Mouse (Mus musculus): ENCODE measurements around the gene Smim13. TPM values are rescaled to one million over a fixed set of nuclear protein-coding genes. Genes with fewer than 3 reads are reported as not detected.

Smim13 gene
- polyA plus RNA-seq, 1 experiment from 2014 or later: 22.7 TPM

- ATAC-seq (ENCODE audit: low FRiP score, low TSS enrichment): no peak
- Histone ChIP-seq H3K27me3 (ENCODE audit: control insufficient read depth, insufficient read depth, low read length) (no peaks in the 10 kb centered on the region), H3K27ac (replicated peaks; ENCODE audit: low read depth, low read length) (no peak overlapping the region), H3K9me3 (ENCODE audit: control insufficient read depth, low read length) (no peaks in the 10 kb centered on the region), H3K36me3 (ENCODE audit: control insufficient read depth, insufficient read depth, low read length) (no peaks in the 10 kb centered on the region), H3K4me1 (ENCODE audit: control insufficient read depth, insufficient read depth, low read length) (no peaks in the 10 kb centered on the region), H3K4me2 (ENCODE audit: low read length) (no peak overlapping the region), H3K9ac (replicated peaks; ENCODE audit: low read length) (no peak overlapping the region), H3K4me3 (replicated peaks; ENCODE audit: low read depth, low read length) (no peak overlapping the region)
- WGBS: 76% methylated on average over 4 of the region's 4 CpGs
- no peak for DNase-seq
These were observed 35.8 kb downstream of the Smim13 start for GRCm38 (mm10) chr13:41285448-41285847.

- Histone ChIP-seq H3K27ac (replicated peaks; ENCODE audit: low read depth, low read length) (no peak overlapping the region), H3K36me3 (ENCODE audit: control insufficient read depth, insufficient read depth, low read length) (no peaks in the 10 kb centered on the region), H3K4me3 (replicated peaks; ENCODE audit: low read depth, low read length) (no peak overlapping the region), H3K9me3 (ENCODE audit: control insufficient read depth, low read length) (no peaks in the 10 kb centered on the region), H3K4me2 (ENCODE audit: low read length) (no peak overlapping the region), H3K27me3 (ENCODE audit: control insufficient read depth, insufficient read depth, low read length) (no peaks in the 10 kb centered on the region), H3K4me1 (ENCODE audit: control insufficient read depth, insufficient read depth, low read length) (no peaks in the 10 kb centered on the region), H3K9ac (replicated peaks; ENCODE audit: low read length) (no peak overlapping the region)
- 81% methylated on average over 3 of the region's 3 CpGs for WGBS
- no peak for DNase-seq
- ATAC-seq (ENCODE audit: low FRiP score, low TSS enrichment): no peak
These were observed 36.6 kb downstream of the Smim13 start for GRCm38 (mm10) chr13:41286285-41286684.

- Histone ChIP-seq H3K27me3 (ENCODE audit: control insufficient read depth, insufficient read depth, low read length) (no peaks in the 10 kb centered on the region), H3K4me1 (ENCODE audit: control insufficient read depth, insufficient read depth, low read length) (no peaks in the 10 kb centered on the region; the same call in 1 of the 2 replicates), H3K27ac (replicated peaks; ENCODE audit: low read depth, low read length) (no peak overlapping the region), H3K4me3 (replicated peaks; ENCODE audit: low read depth, low read length) (no peak overlapping the region), H3K4me2 (ENCODE audit: low read length) (no peak overlapping the region), H3K9ac (replicated peaks; ENCODE audit: low read length) (no peak overlapping the region), H3K9me3 (ENCODE audit: control insufficient read depth, low read length) (no peaks in the 10 kb centered on the region), H3K36me3 (ENCODE audit: control insufficient read depth, insufficient read depth, low read length) (no peaks in the 10 kb centered on the region)
- WGBS: 85% methylated on average over 4 of the region's 4 CpGs
- no peak for DNase-seq
- ATAC-seq (ENCODE audit: low FRiP score, low TSS enrichment): no peak
These were observed 41.9 kb downstream of the Smim13 start for GRCm38 (mm10) chr13:41291466-41291974.

DNA sequence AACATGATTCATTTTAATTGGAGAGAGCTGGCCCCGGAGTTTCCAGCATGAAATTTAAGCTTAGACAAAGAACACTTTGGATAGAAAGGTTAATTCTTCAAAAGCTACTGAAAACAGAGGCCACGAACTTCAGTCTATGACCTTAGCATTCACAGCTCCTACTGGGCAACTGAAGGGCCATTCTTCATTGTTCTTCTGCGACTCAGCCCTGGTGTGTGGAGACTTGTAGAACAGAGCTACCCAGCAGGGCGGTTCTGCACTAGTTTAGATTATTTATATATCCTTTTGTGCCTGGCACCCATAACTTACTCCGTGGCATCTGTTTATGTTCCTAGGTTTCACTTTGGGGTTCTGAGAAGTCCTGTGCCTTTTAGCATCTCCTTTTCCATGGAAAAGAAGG is 44.0 kb downstream of the Smim13 start:
- 50% methylated on average over 5 of the region's 5 CpGs for WGBS
- Histone ChIP-seq H3K4me3 (replicated peaks; ENCODE audit: low read depth, low read length) (no peak overlapping the region), H3K4me2 (ENCODE audit: low read length) (no peak overlapping the region), H3K9ac (replicated peaks; ENCODE audit: low read length) (no peak overlapping the region), H3K27ac (replicated peaks; ENCODE audit: low read depth, low read length) (no peak overlapping the region), H3K36me3 (ENCODE audit: control insufficient read depth, insufficient read depth, low read length) (no peaks in the 10 kb centered on the region), H3K9me3 (ENCODE audit: control insufficient read depth, low read length) (no peaks in the 10 kb centered on the region), H3K27me3 (ENCODE audit: control insufficient read depth, insufficient read depth, low read length) (no peaks in the 10 kb centered on the region), H3K4me1 (ENCODE audit: control insufficient read depth, insufficient read depth, low read length) (no peaks in the 10 kb centered on the region; the same call in 1 of the 2 replicates)
- ATAC-seq (ENCODE audit: low FRiP score, low TSS enrichment) (no peak), DNase-seq (no peak)

DNA sequence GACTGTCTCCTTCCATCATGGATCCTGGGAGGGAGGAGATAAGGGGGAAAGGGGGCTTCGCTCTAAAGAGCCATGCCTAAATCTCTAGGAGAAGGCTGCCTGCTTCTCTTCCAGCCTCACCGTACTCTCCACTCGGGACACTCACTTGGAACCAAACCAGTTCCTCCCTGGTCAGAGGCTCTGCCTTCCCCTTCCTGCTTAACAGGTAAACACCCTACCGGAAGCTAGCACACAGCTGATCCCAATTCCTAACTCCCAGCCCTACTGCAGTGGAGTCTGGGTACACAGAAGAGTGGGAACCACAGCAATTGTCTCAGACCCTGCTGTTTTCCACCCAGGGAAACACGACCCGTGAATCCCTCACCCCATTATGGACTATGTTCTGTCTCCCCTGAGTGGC is 46.2 kb downstream of the Smim13 start:
- ATAC-seq (ENCODE audit: low FRiP score, low TSS enrichment) (no peak), DNase-seq (no peak)
- Histone ChIP-seq H3K27me3 (ENCODE audit: control insufficient read depth, insufficient read depth, low read length) (no peaks in the 10 kb centered on the region), H3K4me2 (ENCODE audit: low read length) (0 out of 2 replicates have a peak overlapping the region, but pooled peaks have one; percentile 6), H3K9ac (replicated peaks; ENCODE audit: low read length) (no peak overlapping the region), H3K36me3 (ENCODE audit: control insufficient read depth, insufficient read depth, low read length) (no peaks in the 10 kb centered on the region), H3K27ac (replicated peaks; ENCODE audit: low read depth, low read length) (no peak overlapping the region), H3K4me3 (replicated peaks; ENCODE audit: low read depth, low read length) (no peak overlapping the region), H3K4me1 (ENCODE audit: control insufficient read depth, insufficient read depth, low read length) (no peaks in the 10 kb centered on the region; the same call in 1 of the 2 replicates), H3K9me3 (ENCODE audit: control insufficient read depth, low read length) (no peaks in the 10 kb centered on the region)
- 72% methylated on average over 6 of the region's 6 CpGs for WGBS

DNA sequence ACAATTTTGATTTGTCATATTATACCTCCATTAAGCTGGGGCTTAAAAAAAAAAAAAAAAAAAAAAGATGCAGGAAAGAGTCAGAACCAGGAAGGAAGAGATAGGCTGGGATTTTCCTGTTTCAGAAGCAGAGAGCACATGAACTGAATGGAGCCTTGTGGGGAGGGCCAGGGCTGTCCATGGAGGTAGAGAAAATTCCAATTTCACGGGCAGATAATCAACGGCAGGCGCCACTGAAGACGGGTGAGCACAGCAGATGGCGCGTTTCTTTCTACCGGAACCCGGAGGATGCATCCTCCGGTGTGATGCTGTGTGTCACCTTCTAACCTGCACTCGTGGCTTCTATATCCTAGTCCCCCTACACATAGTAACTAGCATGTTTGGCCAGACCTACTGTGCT is 46.8 kb downstream of the Smim13 start:
- Histone ChIP-seq H3K4me3 (replicated peaks; ENCODE audit: low read depth, low read length) (no peak overlapping the region), H3K9me3 (ENCODE audit: control insufficient read depth, low read length) (no peaks in the 10 kb centered on the region), H3K4me1 (ENCODE audit: control insufficient read depth, insufficient read depth, low read length) (no peaks in the 10 kb centered on the region; the same call in 1 of the 2 replicates), H3K27me3 (ENCODE audit: control insufficient read depth, insufficient read depth, low read length) (no peaks in the 10 kb centered on the region), H3K9ac (replicated peaks; ENCODE audit: low read length) (no peak overlapping the region), H3K4me2 (ENCODE audit: low read length) (0 out of 2 replicates have a peak overlapping the region, but pooled peaks have one; percentile 6), H3K36me3 (ENCODE audit: control insufficient read depth, insufficient read depth, low read length) (no peaks in the 10 kb centered on the region), H3K27ac (replicated peaks; ENCODE audit: low read depth, low read length) (no peak overlapping the region)
- peak; percentile 50; the same call in 1 of the 2 replicates for ATAC-seq (ENCODE audit: low FRiP score, low TSS enrichment)
- DNase-seq: peak; percentile 65
- 38% methylated on average over 10 of the region's 10 CpGs for WGBS

DNA sequence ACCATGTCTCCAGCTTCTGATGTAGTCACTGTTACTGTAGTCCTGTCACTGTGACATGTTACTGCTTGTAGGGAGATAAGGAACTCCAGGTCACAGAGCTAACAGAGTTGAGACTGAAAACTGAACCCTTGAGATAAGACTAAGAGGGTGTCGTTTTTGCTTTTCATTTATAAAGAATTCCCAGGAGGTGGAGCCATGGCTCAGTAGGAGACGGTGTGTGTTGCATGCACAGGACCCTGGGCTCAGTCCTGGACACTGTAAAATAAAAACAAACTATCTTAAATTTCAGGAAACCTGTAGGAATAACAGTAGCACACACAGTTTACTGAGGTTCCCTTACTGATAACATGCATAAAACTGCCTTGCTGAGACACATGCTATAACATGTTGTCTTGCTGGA is 48.9 kb downstream of the Smim13 start:
- Histone ChIP-seq H3K4me2 (ENCODE audit: low read length) (no peak overlapping the region), H3K4me3 (replicated peaks; ENCODE audit: low read depth, low read length) (no peak overlapping the region), H3K4me1 (ENCODE audit: control insufficient read depth, insufficient read depth, low read length) (no peaks in the 10 kb centered on the region; the same call in 1 of the 2 replicates), H3K9ac (replicated peaks; ENCODE audit: low read length) (no peak overlapping the region), H3K27ac (replicated peaks; ENCODE audit: low read depth, low read length) (no peak overlapping the region), H3K27me3 (ENCODE audit: control insufficient read depth, insufficient read depth, low read length) (no peaks in the 10 kb centered on the region), H3K9me3 (ENCODE audit: control insufficient read depth, low read length) (no peaks in the 10 kb centered on the region), H3K36me3 (ENCODE audit: control insufficient read depth, insufficient read depth, low read length) (no peaks in the 10 kb centered on the region)
- 50% methylated on average over 2 of the region's 2 CpGs for WGBS
- DNase-seq (peak; percentile 9), ATAC-seq (ENCODE audit: low FRiP score, low TSS enrichment) (no peak)

- no peaks in the 10 kb centered on the region for H3K9me3 ChIP-seq (ENCODE audit: control insufficient read depth, low read length)
- no peak overlapping the region for H3K9ac ChIP-seq (replicated peaks; ENCODE audit: low read length)
- no peaks in the 10 kb centered on the region for H3K36me3 ChIP-seq (ENCODE audit: control insufficient read depth, insufficient read depth, low read length)
- no peak overlapping the region for H3K4me2 ChIP-seq (ENCODE audit: low read length)
- no peaks in the 10 kb centered on the region for H3K27me3 ChIP-seq (ENCODE audit: control insufficient read depth, insufficient read depth, low read length)
- no peak overlapping the region for H3K27ac ChIP-seq (replicated peaks; ENCODE audit: low read depth, low read length)
- no peaks in the 10 kb centered on the region; the same call in 1 of the 2 replicates for H3K4me1 ChIP-seq (ENCODE audit: control insufficient read depth, insufficient read depth, low read length)
- DNase-seq: peak; percentile 14
- H3K4me3 ChIP-seq (replicated peaks; ENCODE audit: low read depth, low read length): no peak overlapping the region
- WGBS: 26% methylated on average over 5 of the region's 5 CpGs
- no peak for ATAC-seq (ENCODE audit: low FRiP score, low TSS enrichment)
These were observed 49.4 kb downstream of the Smim13 start for GRCm38 (mm10) chr13:41298996-41299395.

DNA sequence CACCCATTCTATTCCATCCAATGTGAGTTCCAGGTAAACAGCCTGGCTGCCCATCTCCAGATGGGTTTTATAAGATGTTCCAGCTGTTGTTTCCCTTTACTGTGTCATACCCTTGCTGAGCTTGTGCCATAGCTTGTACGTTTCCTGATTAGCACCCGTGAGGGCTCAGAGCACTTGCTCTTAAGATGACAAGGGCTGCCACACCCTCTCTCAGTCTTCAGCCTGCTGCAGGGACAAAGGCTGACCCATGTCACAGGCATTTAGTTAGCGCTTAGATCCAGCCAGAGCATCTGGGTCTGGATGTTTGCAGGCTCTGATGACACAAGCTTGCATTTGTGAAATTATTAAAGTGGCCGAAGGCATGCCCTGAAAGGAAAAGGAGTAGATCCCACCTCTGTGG is 50.4 kb downstream of the Smim13 start:
- H3K9me3 ChIP-seq (ENCODE audit: control insufficient read depth, low read length): no peaks in the 10 kb centered on the region
- H3K27me3 ChIP-seq (ENCODE audit: control insufficient read depth, insufficient read depth, low read length): no peaks in the 10 kb centered on the region
- no peak overlapping the region for H3K27ac ChIP-seq (replicated peaks; ENCODE audit: low read depth, low read length)
- H3K4me1 ChIP-seq (ENCODE audit: control insufficient read depth, insufficient read depth, low read length): no peaks in the 10 kb centered on the region; the same call in 1 of the 2 replicates
- DNase-seq: no peak
- H3K4me2 ChIP-seq (ENCODE audit: low read length): no peak overlapping the region
- H3K36me3 ChIP-seq (ENCODE audit: control insufficient read depth, insufficient read depth, low read length): no peaks in the 10 kb centered on the region
- H3K4me3 ChIP-seq (replicated peaks; ENCODE audit: low read depth, low read length): no peak overlapping the region
- H3K9ac ChIP-seq (replicated peaks; ENCODE audit: low read length): no peak overlapping the region
- 71% methylated on average over 4 of the region's 4 CpGs for WGBS
- no peak for ATAC-seq (ENCODE audit: low FRiP score, low TSS enrichment)
